Mouse (Mus musculus): Measurements from ENCODE around the gene Tor3a. TPM values are rescaled to one million over a fixed set of nuclear protein-coding genes. Genes with fewer than 3 reads are reported as not detected.

Tor3a gene
- polyA plus RNA-seq, 1 experiment from 2014 or later = 19.7 TPM

Other genes with a start within 250 kb of the Tor3a start
- 43.4 and 45.6 TPM in 2 replicates for gene Soat1, start 200.0 kb downstream of the Tor3a start, polyA plus RNA-seq (2015; fragmentation: Nextera tagmentation; extraction: Ambion mirVana)
- gene Gm10031, start 150.3 kb downstream of the Tor3a start, polyA plus RNA-seq (2015; fragmentation: Nextera tagmentation; extraction: Ambion mirVana) = 0.65 and 0.72 TPM in 2 replicates
- gene Abl2, start 115.6 kb downstream of the Tor3a start, polyA plus RNA-seq (2015; fragmentation: Nextera tagmentation; extraction: Ambion mirVana) = 2.4 and 3.7 TPM in 2 replicates
- gene Fam20b, start 44.7 kb upstream of the Tor3a start, polyA plus RNA-seq (2015; fragmentation: Nextera tagmentation; extraction: Ambion mirVana) = 11.8 and 12.3 TPM in 2 replicates
- 0.86 and 1.1 TPM in 2 replicates for gene Angptl1, start 164.2 kb upstream of the Tor3a start, polyA plus RNA-seq (2015; fragmentation: Nextera tagmentation; extraction: Ambion mirVana)

Data from thymus, postnatal 0 days (tissue).